Mouse (Mus musculus) cortical plate, adult 2 months (tissue): Measurements from ENCODE around the gene Sdc1.

Source experiments
- CTCF ChIP-seq: fragments of 200-500 bp; IDR thresholded peaks from 2 replicates; pipeline ENCODE4 v1.5.1; 2011; ENCODE audit warnings: mild to moderate bottlenecking, control low read depth, low read length; ENCODE audit not compliant: insufficient read depth; ENCODE audit errors: extremely low read depth
- POLR2A ChIP-seq: fragments of 200-500 bp; IDR thresholded peaks from 2 replicates; pipeline ENCODE4 v1.6.1; 2011; ENCODE audit warnings: mild to moderate bottlenecking, low read length, control low read depth; ENCODE audit not compliant: insufficient read depth; ENCODE audit errors: extremely low read depth

GRCm38 (mm10) chr12:8809626-8810025 lies 38.5 kb downstream of the Sdc1 start:
- TF ChIP-seq CTCF = no peak
- TF ChIP-seq POLR2A = no peak
